Mouse (Mus musculus): Measurements from ENCODE around the gene Plekhg1. TPM values are rescaled to one million over a fixed set of nuclear protein-coding genes. Genes with fewer than 3 reads are reported as not detected.
A peak's percentile ranks its signal among the peaks of the same experiment; 100 is the strongest.

The Plekhg1 gene
- total RNA-seq, 2 experiments from 2014 or later = 9.3 to 10.3 TPM

GRCm38 (mm10) chr10:3958591-3958990 is 218.4 kb downstream of the Plekhg1 start:
- no peak for DNase-seq

GRCm38 (mm10) chr10:3969026-3969425 is 228.9 kb downstream of the Plekhg1 start:
- no peak for DNase-seq

GRCm38 (mm10) chr10:3972237-3972636 is 232.1 kb downstream of the Plekhg1 start:
- no peak for DNase-seq

- peak; percentile 81 to 87 for DNase-seq
These were observed 232.9 kb downstream of the Plekhg1 start, which contains the start of gene Mthfd1l for GRCm38 (mm10) chr10:3972981-3973588. Gene Mthfd1l, plus strand, starts transcription at chr10:3973118.

GRCm38 (mm10) chr10:3973589-3974070 is 233.5 kb downstream of the Plekhg1 start:
- DNase-seq = peak; percentile 92 to 93

GRCm38 (mm10) chr10:3974380-3974779 is 234.2 kb downstream of the Plekhg1 start:
- DNase-seq = no peak

- no peak for DNase-seq
These were observed 235.9 kb downstream of the Plekhg1 start for GRCm38 (mm10) chr10:3975898-3976622.

GRCm38 (mm10) chr10:3976623-3977010 is 236.5 kb downstream of the Plekhg1 start:
- no peak for DNase-seq

- no peak for DNase-seq
These were observed 238.2 kb downstream of the Plekhg1 start for GRCm38 (mm10) chr10:3978326-3978725.

GRCm38 (mm10) chr10:3978792-3979488 is 238.8 kb downstream of the Plekhg1 start:
- no peak for DNase-seq

- no peak for DNase-seq
These were observed 240.1 kb downstream of the Plekhg1 start for GRCm38 (mm10) chr10:3980231-3980630.

- no peak for DNase-seq
These were observed 250.2 kb downstream of the Plekhg1 start for GRCm38 (mm10) chr10:3990295-3990883.

GRCm38 (mm10) chr10:3993365-3994102 is 253.4 kb downstream of the Plekhg1 start:
- DNase-seq = no peak

GRCm38 (mm10) chr10:3995277-3995676 is 255.1 kb downstream of the Plekhg1 start:
- DNase-seq = no peak

- DNase-seq = peak; percentile 75 to 82
These were observed 256.2 kb downstream of the Plekhg1 start for GRCm38 (mm10) chr10:3996170-3996876.

- DNase-seq = peak; percentile 24 to 26
These were observed 257.8 kb downstream of the Plekhg1 start for GRCm38 (mm10) chr10:3997851-3998426.

GRCm38 (mm10) chr10:4002711-4003110 is 262.5 kb downstream of the Plekhg1 start:
- DNase-seq = no peak

- DNase-seq = no peak
These were observed 265.0 kb downstream of the Plekhg1 start for GRCm38 (mm10) chr10:4005191-4005590.

GRCm38 (mm10) chr10:4006296-4007015 is 266.3 kb downstream of the Plekhg1 start:
- DNase-seq = no peak
